Mouse (Mus musculus) cortical plate, adult 2 months (tissue): Measurements from ENCODE around the gene Apobec1. TPM values are rescaled to one million over a fixed set of nuclear protein-coding genes. Genes with fewer than 3 reads are reported as not detected.

Experiments
- H3K27ac ChIP-seq: fragments of 200-500 bp; 2 replicates; pipeline ENCODE4 v1.5.1; 2012; ENCODE audit warnings: low read length, control low read depth, inconsistent platforms; ENCODE audit not compliant: insufficient read depth
- H3K4me1 ChIP-seq: fragments of 200-500 bp; 2 replicates; pipeline ENCODE4 v1.6.1; 2011; ENCODE audit warnings: low read length; ENCODE audit not compliant: control insufficient read depth, insufficient read depth
- H3K4me3 ChIP-seq: fragments of 200-500 bp; 2 replicates; pipeline ENCODE4 v1.5.1; 2011; ENCODE audit warnings: mild to moderate bottlenecking, low read length, control low read depth; ENCODE audit not compliant: insufficient read depth
- CTCF ChIP-seq: fragments of 200-500 bp; IDR thresholded peaks from 2 replicates; pipeline ENCODE4 v1.5.1; 2011; ENCODE audit warnings: mild to moderate bottlenecking, control low read depth, low read length; ENCODE audit not compliant: insufficient read depth; ENCODE audit errors: extremely low read depth
- POLR2A ChIP-seq: fragments of 200-500 bp; IDR thresholded peaks from 2 replicates; pipeline ENCODE4 v1.6.1; 2011; ENCODE audit warnings: mild to moderate bottlenecking, low read length, control low read depth; ENCODE audit not compliant: insufficient read depth; ENCODE audit errors: extremely low read depth
- polyA plus RNA-seq: library from polyadenylated mRNA; depleted of rRNA; stranded (reverse); fragments of >200 nt; gene quantifications from 2 replicates; pipeline ENCODE4 v1.2.3, GENCODE M21; 2012

The Apobec1 gene
- polyA plus RNA-seq, 1 experiment: 4.5 TPM

DNA sequence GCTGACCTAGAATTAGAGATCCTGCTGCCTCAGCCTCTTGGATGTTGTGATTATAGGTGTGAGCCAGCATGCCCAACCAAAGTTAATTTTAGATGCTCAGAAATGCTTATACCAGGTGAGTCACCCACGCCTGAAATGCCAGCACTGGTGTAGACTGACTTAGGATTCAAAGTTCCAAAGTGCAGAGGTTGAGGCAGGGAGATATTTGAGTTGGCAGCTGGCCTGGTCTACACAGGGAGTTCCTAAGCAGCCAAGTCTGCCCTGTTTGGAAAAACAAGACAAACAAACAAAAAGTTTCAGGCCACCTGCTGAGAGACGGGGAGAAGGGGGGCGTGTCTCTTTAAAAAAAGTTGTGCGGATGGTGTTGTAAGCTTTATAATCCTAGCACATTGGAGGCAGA, 22.9 kb upstream of the Apobec1 start:
- TF ChIP-seq CTCF: no peak
- Histone ChIP-seq H3K27ac (no peak overlapping the region), H3K4me3 (no peak overlapping the region), H3K4me1 (no peaks in the 10 kb centered on the region)

DNA sequence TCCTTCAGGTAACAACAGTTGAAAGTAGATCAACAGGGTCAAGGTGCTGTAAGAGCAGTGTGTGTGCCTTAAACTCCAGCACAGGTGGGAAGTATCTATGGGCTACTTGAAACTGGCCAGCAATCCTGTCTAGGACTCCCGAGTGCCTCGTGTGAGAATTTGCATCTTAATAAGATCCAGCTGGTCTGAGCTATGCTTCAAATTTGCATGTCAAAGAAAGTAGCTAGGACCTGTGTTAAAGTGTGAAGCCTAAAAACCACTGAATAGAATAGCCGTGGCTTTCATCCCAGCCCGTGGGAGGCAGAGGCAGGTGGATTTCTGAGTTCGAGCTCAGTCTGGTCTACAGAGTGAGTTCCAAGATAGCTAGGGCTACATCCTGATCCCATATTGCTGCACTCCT, 22.2 kb upstream of the Apobec1 start:
- no peak overlapping the region for H3K4me3 ChIP-seq
- TF ChIP-seq POLR2A: no peak
- no peak for TF ChIP-seq CTCF
- H3K4me1 ChIP-seq: no peaks in the 10 kb centered on the region
- no peak overlapping the region for H3K27ac ChIP-seq

DNA sequence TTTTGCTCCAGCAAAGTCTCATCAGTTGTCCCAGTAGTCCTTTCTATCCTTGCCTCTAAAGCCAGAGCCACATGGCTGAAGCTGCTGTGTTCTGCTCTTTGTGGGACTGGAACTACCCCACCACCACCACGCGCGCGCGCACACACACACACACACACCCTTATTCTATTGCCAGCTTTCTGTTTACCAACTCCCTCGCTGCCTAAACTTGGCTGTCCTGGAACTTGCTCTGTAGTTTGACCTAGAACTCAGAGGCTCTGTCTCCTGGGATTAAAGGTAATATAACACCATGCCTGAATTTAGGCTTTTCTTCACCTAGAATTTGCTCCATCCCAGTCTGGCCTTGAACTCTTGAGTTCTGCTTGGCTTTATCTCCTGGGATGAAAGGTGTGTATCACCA, 18.8 kb upstream of the Apobec1 start:
- Histone ChIP-seq H3K4me3 (no peak overlapping the region), H3K4me1 (no peaks in the 10 kb centered on the region), H3K27ac (no peak overlapping the region)
- no peak for TF ChIP-seq CTCF
- TF ChIP-seq POLR2A: no peak

DNA sequence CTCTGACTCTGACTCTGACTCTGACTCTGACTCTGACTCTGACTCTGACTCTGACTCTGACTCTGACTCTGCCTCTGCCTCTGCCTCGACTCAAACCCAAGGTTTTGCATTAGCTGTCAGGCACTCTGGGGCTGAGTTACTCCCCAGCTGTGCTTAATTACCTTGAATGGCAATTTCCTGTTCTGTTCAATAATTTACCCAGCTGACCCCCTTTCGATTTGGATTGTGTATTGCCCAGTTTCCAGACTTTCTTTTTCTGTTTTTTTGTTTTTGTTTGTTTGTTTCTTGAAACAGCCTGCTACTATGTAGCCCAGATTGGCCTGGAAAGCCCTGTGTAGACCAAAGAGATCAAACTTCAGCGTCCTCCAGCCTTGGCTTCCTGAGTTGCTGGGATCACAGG, 13.8 kb upstream of the Apobec1 start:
- TF ChIP-seq CTCF (no peak), POLR2A (no peak)
- H3K27ac ChIP-seq: no peak overlapping the region

DNA sequence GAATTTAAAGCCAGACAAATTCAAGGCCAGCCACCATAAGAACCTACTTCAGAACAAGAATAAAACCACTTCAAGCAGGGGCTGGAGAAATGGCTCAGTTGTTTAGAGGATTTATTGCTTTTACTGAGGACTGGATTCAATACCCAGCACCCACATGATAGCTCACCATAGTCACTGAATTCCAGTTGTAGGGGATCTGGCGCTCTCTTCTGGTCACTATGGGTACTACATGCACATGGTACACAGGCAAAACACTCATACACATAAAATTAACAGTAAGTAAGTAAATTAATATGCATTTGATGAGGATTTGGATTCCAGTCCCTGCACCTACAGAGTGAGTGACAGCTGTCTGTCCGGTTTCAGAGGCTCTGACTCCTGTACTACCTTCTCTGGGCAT, 11.8 kb upstream of the Apobec1 start:
- no peak for TF ChIP-seq POLR2A
- TF ChIP-seq CTCF: no peak
- Histone ChIP-seq H3K4me3 (no peak overlapping the region), H3K4me1 (no peaks in the 10 kb centered on the region), H3K27ac (no peak overlapping the region)

More for the DNA sequence above, 13.8 kb upstream of the Apobec1 start:
- Histone ChIP-seq H3K4me3 (no peak overlapping the region), H3K4me1 (no peaks in the 10 kb centered on the region)

DNA sequence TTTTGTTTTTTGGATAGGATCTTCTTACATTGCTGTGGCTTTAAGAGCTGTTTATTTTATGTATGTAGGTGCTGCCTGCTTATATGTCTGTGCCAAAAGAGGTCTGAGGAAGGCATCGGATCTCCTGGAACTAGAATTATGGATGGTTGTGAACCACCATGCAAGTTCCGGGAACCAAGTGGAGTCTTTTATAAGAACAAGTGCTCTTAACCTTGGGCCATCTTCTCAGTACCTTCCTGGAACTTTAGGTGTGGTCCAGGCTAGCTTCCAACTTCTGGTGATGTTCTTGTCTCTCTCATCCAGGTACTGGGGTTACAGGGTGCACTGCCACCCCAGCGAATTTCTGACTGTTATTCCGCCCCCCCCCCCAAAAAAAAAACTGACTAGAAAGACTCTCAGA, 10.2 kb upstream of the Apobec1 start:
- no peaks in the 10 kb centered on the region for H3K4me1 ChIP-seq
- H3K4me3 ChIP-seq: no peak overlapping the region
- TF ChIP-seq CTCF: no peak
- no peak for TF ChIP-seq POLR2A
- no peak overlapping the region for H3K27ac ChIP-seq

- Histone ChIP-seq H3K4me1 (no peaks in the 10 kb centered on the region), H3K4me3 (no peak within 1 kb of the TSS), H3K27ac (no peak within 1 kb of the TSS)
- no peak for TF ChIP-seq CTCF
- no peak for TF ChIP-seq POLR2A
Measured at GRCm38 (mm10) chr6:122609771-122610170, 7.5 kb upstream of the Apobec1 start, which contains the start of gene Gdf3. Gdf3 (minus strand) TSS chr6:122610087.

GRCm38 (mm10) chr6:122609377-122609728, 7.1 kb upstream of the Apobec1 start:
- Histone ChIP-seq H3K27ac (no peak overlapping the region), H3K4me3 (no peak overlapping the region), H3K4me1 (no peaks in the 10 kb centered on the region)
- TF ChIP-seq POLR2A (no peak), CTCF (no peak)

GRCm38 (mm10) chr6:122608434-122609376, 6.5 kb upstream of the Apobec1 start:
- TF ChIP-seq POLR2A (no peak), CTCF (no peak)
- Histone ChIP-seq H3K4me1 (no peaks in the 10 kb centered on the region), H3K27ac (no peak overlapping the region), H3K4me3 (no peak overlapping the region)

DNA sequence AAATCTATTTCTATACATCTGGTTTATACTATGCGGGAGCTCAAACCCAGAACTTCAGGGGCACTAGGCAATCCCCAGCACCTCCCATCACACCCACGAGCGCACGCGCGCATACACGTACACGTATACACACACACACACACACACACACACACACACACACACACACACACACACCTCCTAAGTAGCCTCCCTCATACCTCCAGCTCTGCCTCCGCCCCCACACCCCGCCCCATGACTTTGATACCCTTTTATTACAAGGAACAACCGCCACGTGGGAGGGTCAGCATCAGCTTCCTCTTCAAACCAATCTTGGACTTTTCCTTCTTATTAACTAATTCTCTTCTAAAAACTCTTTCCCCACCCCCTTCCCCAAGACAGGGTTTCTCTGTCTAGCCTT, 5.5 kb upstream of the Apobec1 start:
- H3K27ac ChIP-seq: no peak overlapping the region
- TF ChIP-seq CTCF (no peak), POLR2A (no peak)
- no peaks in the 10 kb centered on the region for H3K4me1 ChIP-seq
- no peak overlapping the region for H3K4me3 ChIP-seq
